Mouse (Mus musculus) liver (tissue): ENCODE measurements around the gene Cdc42bpb.

Experiments
- DNase-seq: peaks from one replicate; pipeline ENCODE4 v3.0.0-alpha.2; 2020; ENCODE audit warnings: mixed read lengths

The Cdc42bpb gene

DNA sequence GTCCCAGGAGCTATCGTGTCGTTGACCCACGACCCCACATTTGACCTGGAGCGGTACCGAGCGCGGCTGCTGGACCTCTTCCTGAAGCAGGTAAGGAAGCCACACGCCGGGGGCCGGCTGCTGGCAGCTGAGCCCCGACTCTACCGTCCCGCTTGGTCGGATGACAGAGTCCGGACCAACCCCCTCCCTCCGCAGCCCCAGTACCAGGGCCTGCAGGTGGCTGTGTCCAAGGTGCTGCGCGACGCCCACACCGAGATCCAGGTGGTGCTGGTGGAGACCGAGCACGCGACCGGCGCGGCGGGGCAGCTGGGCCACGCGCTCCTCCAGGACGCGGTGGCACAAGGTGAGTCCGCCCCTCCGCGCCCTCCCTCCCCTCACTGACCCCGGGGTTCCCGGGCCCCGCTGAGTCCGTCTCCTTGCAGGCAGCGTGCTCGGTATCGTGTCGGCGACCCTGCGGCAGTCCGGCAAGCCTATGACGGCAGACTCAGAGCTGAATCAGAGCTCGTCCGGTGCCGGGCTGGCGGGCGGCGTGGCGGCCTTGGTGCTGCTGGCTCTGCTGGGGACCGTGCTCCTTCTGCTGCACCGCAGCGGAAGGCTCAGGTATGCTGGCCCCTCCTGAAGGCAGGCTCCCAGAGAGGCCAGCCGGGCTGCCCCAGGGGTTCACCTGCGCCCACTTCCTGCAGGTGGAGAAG lies 102.2 kb downstream of the Cdc42bpb start:
- no peak for DNase-seq

DNA sequence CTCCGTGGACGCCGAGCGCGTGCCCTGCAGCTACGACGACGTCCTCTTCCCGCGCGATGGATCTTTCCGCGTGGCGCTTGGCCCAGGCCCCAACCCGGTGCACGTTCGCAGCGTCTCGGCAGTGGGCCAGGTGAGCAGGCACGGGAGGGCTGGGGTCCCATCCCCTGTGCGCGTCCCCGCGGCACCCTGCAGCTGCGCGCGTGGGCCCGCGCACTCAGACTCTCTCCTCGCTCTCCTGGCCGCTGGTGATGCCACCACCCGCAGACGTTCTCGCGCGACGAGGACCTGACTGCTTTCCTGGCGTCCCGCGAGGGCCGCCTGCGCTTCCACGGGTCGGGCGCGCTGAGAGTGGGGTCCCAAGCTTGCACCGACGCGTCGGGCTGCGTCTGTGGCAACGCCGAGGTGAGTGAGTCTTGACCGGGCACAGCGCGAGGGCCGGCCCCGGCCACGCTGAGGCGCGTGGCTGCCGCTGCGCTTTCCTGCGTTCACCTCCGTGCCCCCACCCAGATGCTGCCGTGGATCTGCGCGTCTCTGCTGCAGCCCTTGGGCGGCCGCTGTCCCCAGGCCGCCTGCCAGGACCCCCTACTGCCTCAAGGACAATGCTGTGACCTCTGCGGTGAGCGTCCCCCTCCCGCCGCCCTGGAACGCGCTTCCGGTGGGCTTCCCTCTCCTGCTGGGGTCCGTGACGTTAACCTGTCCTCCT lies 102.9 kb downstream of the Cdc42bpb start:
- DNase-seq: no peak

DNA sequence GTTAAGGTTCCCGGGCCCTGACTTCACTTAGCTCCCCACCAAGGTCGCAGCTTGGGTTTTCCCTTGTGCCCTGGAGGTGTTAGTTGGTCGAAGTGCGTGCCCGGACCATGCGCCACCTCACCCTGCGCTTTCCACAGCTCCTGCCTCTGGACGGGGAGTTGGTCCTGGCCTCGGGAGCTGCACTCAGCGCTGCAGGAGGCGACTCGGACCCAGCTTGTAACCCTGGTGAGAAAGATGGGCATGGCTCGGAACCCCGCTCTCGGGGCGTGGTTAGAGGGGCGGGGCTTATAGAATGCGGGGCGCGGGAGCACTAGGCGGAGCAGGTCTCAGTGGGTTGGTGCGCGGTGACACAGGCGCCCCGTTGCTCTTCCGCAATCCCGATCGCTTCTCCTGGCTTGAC lies 103.5 kb downstream of the Cdc42bpb start:
- no peak for DNase-seq

DNA sequence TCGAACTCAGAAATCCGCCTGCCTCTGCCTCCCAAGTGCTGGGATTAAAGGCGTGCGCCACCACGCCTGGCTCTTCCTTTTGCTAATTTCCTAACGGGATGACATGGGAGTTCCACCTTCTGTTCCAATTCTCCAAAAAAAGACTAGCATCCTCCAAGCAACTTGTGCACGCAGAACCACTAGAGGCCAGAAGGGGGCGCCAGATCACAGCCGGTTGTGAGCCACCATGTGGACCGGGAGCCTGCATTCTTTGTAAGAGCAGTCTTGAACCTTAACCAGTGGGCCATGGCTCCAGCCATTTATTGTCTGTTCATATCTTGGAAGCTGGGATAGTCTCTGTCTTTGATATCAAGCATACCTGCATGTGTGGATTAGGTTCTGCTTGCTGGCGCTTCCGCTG lies 105.1 kb downstream of the Cdc42bpb start:
- peak; percentile 77 for DNase-seq

DNA sequence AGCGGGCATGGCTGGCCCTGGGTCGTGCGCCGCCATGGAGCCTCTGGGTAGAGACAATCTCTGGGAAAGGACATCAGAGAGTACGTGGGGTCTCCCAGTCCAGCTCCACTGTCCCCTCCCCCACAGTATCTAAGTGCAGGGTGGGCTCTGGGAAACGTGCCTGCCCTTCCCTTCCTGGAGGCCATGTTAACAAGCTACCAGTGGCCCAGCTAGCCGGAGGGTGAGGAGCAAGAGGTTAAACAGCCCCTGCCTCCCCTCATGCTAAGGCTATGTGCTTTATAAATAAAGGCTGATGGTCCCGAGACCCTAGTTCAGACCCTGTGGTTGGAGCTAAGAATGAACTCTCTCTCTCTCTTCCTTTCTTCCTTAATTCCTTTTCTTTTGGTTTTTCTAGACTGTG lies 105.6 kb downstream of the Cdc42bpb start:
- DNase-seq: no peak

DNA sequence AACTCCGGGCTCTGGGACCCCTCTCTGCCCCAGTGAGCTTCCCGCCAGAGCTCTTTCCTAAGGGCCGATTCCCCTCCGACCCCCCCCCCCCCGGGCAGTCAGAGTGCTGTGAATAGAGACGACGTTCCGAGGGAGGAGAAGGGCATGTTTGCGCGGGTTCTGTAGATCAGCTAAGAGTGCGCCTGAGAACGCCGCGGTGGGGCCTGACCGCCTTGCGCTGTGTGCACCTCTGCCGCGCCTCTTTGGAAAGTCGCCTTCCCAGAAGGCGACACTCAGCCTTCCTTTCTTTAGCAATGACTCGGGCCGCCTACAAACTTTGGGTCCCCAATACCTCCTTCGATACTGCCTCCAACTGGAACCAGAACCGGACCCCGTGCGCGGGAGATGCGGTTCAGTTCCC lies 106.1 kb downstream of the Cdc42bpb start:
- DNase-seq: no peak

DNA sequence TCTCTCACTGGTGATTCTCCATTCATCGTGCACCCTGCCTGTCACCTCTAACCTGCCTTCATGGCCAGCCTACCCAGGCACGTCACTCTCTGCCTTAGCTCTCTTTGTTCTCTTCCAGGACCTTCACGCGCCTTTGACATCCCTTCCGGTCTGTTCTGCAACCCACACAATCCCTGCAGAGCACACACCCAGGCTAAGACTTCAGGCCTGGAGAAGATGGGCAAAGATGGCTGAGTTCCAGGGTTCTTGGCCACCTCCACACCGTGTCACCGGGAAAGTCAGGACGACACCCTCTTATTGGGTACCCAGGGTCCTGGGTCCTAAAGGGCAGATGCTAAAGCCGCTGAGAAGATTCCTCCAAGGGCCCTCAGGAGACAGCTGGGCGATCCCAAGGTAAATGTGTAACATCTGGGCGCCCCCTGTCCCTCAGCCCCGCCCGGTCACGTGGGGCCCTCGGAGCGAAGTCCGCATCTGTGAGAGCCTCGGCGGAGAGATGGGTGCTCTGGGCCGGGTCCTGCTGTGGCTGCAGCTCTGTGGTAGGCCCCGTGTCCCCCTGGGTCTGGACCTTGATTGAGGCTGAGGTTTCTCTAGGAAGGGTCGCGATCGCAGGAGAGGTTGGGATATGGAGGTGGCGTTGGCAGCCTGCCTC lies 106.8 kb downstream of the Cdc42bpb start, which contains the start of gene Amn:
Gene Amn (plus strand): TSS at position 467 of the 649 bp plus-strand sequence.
- no peak for DNase-seq

DNA sequence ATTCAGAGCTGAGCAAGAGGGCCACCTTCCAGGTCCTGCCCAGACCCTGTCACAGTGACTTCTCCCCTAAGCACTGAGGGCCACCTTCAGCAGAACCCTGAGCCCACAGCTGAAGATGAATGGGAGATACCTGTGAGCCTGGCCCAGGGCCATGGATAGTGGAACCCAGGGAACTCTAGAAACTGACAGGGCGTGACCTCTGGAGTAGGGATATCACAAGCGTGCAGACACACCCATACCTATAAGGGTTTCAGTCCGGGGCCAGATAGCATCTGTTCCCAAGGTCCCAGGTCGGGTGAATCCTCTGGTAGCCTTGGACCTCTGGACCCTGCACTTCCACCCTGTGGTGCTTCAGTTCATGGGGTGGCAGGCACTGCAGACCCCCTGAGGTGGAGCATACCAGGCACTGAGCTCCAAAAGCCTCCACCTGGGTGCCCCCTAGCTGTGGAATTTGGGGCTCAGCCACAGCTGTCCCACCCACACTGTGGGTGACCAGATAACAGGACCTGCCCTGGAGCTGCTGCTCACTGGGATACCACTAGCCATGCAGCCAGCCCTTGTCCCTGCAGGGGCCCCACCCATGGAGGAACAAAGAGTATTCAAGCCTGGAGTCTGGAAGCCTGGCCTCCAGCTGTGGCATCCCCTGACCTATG lies 109.7 kb downstream of the Cdc42bpb start:
- peak; percentile 71 for DNase-seq

DNA sequence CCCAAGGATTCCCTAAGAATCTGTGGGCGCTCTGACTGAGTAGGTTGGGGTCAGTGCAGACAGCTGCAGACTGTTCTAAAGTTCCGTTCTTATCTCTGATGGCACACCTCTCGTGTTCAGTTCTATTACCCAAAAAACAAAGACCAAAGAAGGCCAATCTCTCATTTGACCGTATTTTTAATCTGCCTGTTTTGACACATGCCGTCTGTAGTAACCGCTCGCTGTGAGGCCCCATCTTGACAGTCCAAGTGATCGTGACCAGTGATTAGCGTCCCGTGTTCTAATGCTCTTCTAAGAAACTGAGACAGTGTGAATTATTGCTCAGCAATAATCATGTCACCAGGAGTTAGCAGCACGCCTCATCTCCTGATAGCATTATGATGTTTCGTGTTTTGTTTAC lies 110.9 kb downstream of the Cdc42bpb start:
- DNase-seq: peak; percentile 48

DNA sequence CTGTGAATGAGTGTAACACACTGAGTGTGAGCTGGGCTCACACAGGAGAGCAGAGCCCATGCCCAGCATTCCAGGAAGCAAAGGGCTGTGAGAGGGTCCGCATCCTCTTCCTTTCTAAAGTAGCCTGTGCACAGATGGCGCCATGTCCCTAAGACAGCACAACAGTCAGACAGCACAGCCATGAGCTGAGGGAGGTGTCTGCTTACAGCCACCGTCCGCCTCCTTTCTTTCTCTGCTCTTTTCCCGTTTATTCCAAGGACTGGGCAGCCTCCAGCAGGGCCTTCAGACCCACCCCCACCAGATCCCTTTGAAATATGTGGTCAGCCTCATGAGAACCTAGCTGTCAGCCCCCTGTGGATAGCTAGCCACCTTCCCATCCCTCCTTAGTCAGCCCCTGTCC lies 112.3 kb downstream of the Cdc42bpb start:
- DNase-seq: no peak

DNA sequence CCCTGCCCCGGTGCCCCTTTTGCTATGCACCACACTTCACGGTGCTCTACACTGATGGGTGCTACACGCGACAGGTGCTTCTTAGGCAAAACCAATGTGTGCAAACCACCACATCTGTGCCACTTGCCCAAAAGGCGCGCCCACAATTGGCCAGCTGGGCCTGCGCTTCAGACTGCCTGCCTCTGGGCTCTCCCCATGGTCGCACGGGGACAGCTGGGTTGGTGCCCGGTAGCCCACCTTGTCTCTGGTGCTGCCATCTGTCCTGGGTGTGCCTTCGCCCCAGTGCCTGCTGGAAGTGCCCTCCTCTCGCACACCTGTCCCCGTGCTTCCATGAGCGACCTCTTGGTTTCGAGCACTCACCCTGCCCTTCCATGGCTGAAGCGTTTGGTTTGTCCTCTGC lies 113.9 kb downstream of the Cdc42bpb start:
- DNase-seq: no peak

DNA sequence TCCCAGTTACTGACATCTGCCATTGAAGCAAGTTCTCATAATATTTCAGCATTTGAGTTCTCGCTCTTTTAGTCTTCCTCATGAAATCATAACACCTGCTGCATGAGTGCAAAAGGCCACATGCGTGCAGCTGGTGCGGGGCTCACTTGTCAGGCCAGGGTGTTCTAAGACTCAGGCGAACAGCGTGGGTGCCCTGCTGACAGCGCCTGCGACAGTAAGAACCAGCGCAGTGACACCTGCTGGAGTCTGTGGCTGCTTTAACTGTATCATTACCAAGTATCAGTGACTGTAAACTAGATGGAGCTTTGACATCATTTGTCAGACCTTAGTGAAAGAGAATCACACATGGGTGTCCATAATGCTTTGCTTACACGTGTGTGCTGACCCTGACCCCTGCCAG lies 126.3 kb downstream of the Cdc42bpb start:
- no peak for DNase-seq

DNA sequence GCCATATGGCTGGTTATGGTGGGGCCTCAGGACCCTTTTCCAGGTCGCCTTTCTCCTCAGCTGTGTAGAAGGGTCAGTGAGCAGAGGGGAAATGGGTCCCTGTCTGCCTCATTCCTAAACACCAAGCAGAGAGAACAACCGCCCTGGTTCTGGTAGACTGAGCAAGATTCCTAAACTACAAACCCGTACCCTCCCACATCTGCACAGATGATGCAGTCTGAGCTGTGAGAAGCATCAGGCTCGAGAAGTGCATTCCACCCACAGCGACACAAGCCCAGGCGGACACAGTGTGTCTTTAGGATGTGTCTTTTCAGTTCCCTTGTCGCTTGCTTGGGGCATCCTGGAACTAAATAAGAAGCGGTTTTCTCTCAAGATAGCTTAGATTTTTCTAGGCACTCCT lies 127.4 kb downstream of the Cdc42bpb start:
- DNase-seq: no peak

DNA sequence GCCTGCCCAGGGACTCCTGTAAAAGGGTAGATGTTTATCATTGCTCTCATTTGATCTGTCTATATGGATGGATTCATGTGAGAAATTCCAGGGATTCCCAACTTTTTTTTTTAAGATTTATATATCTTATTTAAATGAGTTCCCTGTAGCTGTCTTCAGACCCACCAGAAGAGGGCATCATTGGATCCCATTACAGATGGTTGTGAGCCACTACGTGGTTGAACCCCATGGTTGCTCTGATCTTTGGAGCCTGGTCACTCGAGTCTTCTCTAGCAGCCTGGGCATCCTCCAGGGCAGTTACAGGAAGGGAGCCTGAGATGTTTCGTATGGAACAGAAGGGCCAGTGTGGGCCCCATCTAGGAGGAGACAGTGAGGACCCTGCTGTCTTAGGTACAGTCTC lies 128.4 kb downstream of the Cdc42bpb start:
- DNase-seq: no peak

DNA sequence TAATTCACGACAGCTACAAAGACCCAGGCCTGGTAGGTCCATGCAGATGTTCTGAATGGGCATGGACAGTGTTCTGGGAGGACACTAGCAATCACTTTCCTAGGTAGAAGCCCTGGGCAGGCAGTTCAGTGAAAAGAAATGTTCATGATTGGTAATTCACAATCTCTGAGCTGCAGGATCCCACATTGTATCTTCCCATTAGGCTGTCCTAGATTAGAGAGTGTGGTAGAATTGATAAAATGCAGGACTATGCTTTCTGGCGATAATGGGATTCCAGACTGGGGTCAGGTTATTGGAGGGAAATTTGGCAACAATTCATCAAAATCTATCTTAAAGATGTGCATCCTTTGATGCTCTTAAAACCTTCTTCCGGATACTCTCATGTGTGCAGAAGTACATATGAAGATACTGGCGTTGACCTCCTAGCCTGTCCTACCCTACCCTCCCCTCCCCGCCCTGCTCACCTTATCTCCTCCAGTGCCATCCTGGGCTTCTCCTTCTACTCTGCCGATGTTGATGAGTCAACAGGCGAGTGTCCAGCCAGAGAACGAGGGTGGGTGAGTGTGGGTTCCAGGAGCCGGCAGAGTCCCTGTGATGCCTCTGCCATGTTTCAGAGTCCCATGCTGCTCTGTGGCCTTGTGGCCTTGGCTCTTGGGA lies 130.6 kb downstream of the Cdc42bpb start:
- peak; percentile 55 for DNase-seq

DNA sequence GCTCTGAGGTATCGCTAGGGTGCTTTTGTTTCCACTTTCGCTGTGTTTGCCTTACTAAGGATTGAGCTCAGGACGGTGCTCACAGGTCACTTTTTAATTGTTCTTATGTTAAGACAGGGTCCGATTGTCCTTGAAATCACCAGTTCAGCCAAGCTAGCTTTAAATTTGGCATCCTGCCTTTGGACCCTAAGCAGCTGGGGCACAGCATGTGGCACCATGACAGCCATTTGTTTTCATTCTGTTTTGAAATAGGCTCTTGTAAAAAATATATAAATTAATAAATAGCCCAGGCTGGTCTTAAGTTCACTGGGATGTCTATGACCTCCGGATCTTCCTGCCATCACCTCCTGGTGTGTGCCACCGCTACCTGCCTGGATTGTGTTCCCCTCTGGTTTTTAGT lies 132.4 kb downstream of the Cdc42bpb start:
- no peak for DNase-seq

DNA sequence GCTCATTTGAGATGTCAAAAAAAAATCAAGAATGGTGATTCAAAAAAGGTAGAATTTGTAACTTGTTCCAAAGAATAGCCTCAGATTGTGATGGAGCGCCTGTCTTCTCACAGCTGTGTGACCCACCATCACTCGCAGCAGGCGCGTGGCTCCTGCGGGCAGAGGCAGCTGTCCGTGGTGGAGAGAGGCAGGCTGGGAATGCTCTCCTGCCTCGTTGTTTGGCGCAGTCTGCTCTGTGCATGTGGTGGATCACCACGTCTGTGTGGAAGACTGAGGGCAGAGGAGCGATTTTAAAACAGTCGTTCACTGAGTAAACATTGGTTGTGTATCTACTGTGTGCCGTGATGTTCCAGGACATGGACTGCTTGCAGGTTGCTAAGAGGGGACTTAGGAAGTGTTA lies 133.8 kb downstream of the Cdc42bpb start:
- DNase-seq: no peak
